Mouse (Mus musculus) midbrain, embryonic 14.5 days (tissue): ENCODE data around the gene Gm13090. TPM values are rescaled to one million over a fixed set of nuclear protein-coding genes. Genes with fewer than 3 reads are reported as not detected.

Experiments
- ATAC-seq: fragments of 200-750 bp; cut with Nextera tagmentation; 2 replicates; pipeline ENCODE4 v1.8.0; 2017; ENCODE audit warnings: moderate number of reproducible peaks, moderate library complexity; ENCODE audit not compliant: low FRiP score, low TSS enrichment
- DNase-seq: peaks from one replicate; pipeline ENCODE4 v3.0.0-alpha.2; 2015
- H3K27ac ChIP-seq: fragments of 300-500 bp; sonication (generic); replicated peaks from 2 replicates; pipeline ENCODE4 v1.5.1; 2014; ENCODE audit warnings: mild to moderate bottlenecking, low read depth, low read length, moderate library complexity
- H3K27me3 ChIP-seq: fragments of 300-500 bp; sonication (generic); 2 replicates; pipeline ENCODE4 v1.6.1; 2014; ENCODE audit warnings: low read length, control low read depth, mixed read lengths; ENCODE audit not compliant: control insufficient read depth, insufficient read depth
- H3K36me3 ChIP-seq: fragments of 300-500 bp; sonication (generic); 2 replicates; pipeline ENCODE4 v1.6.1; 2014; ENCODE audit warnings: low read length, control low read depth; ENCODE audit not compliant: control insufficient read depth, insufficient read depth
- H3K4me1 ChIP-seq: fragments of 300-500 bp; sonication (generic); 2 replicates; pipeline ENCODE4 v1.6.1; 2014; ENCODE audit warnings: mild to moderate bottlenecking, antibody characterized with exemption, low read length, control low read depth; ENCODE audit not compliant: control insufficient read depth, insufficient read depth
- H3K4me2 ChIP-seq: fragments of 300-500 bp; sonication (generic); 2 replicates; pipeline ENCODE4 v1.6.1; 2014; ENCODE audit warnings: mild to moderate bottlenecking, low read length, moderate library complexity
- H3K4me3 ChIP-seq: fragments of 300-500 bp; sonication (generic); replicated peaks from 2 replicates; pipeline ENCODE4 v1.5.1; 2014; ENCODE audit warnings: low read depth, low read length
- H3K9ac ChIP-seq: fragments of 300-500 bp; sonication (generic); replicated peaks from 2 replicates; pipeline ENCODE4 v1.6.1; 2014; ENCODE audit warnings: mild to moderate bottlenecking, low read length, moderate library complexity
- H3K9me3 ChIP-seq: fragments of 300-500 bp; sonication (generic); 2 replicates; pipeline ENCODE4 v1.6.1; 2016; ENCODE audit warnings: low read length, control low read depth, mixed read lengths; ENCODE audit not compliant: control insufficient read depth
- WGBS: fragments of 180-500 bp; shearing (Covaris S2); extraction: QIAGEN DNeasy Blood & Tissue Kit; methylation state at CpG from one replicate; pipeline ENCODE4 v1.1.7; 2014; 5-methylcytosine and 5-hydroxymethylcytosine counted together
- polyA plus RNA-seq: library from polyadenylated mRNA; unstranded; fragments of >200 nt; fragmentation: Nextera tagmentation; extraction: Ambion mirVana; gene quantifications from 2 replicates; pipeline ENCODE4 v1.2.1, GENCODE M21; 2014

Gm13090 gene
- polyA plus RNA-seq, 1 experiment from 2014 or later = 0.50 TPM

GRCm38 (mm10) chr4:151127636-151128548, 38.5 kb downstream of the Gm13090 start:
- Histone ChIP-seq H3K36me3 (peaks cover 17% of the 10 kb centered on the region), H3K4me3 (peak overlapping the region; percentile 50), H3K4me2 (peak overlapping the region; percentile 88), H3K4me1 (peaks cover 46% of the 10 kb centered on the region), H3K27me3 (no peaks in the 10 kb centered on the region), H3K9ac (peak overlapping the region; percentile 99), H3K9me3 (no peaks in the 10 kb centered on the region), H3K27ac (peak overlapping the region; percentile 100)
- DNase-seq (peak; percentile 73), ATAC-seq (peak; percentile 59)
- WGBS = 4% methylated on average over 10 of the region's 10 CpGs

GRCm38 (mm10) chr4:151128641-151129541, 39.5 kb downstream of the Gm13090 start:
- Histone ChIP-seq H3K9ac (peak overlapping the region; percentile 99), H3K27ac (peak overlapping the region; percentile 100), H3K4me3 (peak overlapping the region; percentile 50), H3K9me3 (no peaks in the 10 kb centered on the region), H3K36me3 (peaks cover 11% of the 10 kb centered on the region; the same call in 1 of the 2 replicates), H3K4me1 (peaks cover 46% of the 10 kb centered on the region), H3K4me2 (peak overlapping the region; percentile 88), H3K27me3 (no peaks in the 10 kb centered on the region)
- WGBS = under 1% methylated on average over 69 of the region's 69 CpGs
- DNase-seq = peak; percentile 98
- ATAC-seq = peak; percentile 82

- peak overlapping the region; percentile 99 for H3K9ac ChIP-seq
- peaks cover 4% of the 10 kb centered on the region; the same call in 1 of the 2 replicates for H3K36me3 ChIP-seq
- peak overlapping the region; percentile 100 for H3K27ac ChIP-seq
- WGBS = 62% methylated on average over 16 of the region's 16 CpGs
- no peaks in the 10 kb centered on the region for H3K9me3 ChIP-seq
- peak overlapping the region; percentile 50 for H3K4me3 ChIP-seq
- H3K27me3 ChIP-seq = no peaks in the 10 kb centered on the region
- no peak for ATAC-seq
- peaks cover 46% of the 10 kb centered on the region for H3K4me1 ChIP-seq
- H3K4me2 ChIP-seq = peak overlapping the region; percentile 88
- DNase-seq = no peak
These were observed 40.6 kb downstream of the Gm13090 start for GRCm38 (mm10) chr4:151129725-151130557.

- H3K4me2 ChIP-seq = no peak overlapping the region
- peak overlapping the region; percentile 100 for H3K27ac ChIP-seq
- H3K9me3 ChIP-seq = no peaks in the 10 kb centered on the region
- ATAC-seq (no peak), DNase-seq (no peak)
- WGBS = 50% methylated on average over 9 of the region's 9 CpGs
- no peak overlapping the region; the same call in 1 of the 2 replicates for H3K9ac ChIP-seq
- peaks cover 41% of the 10 kb centered on the region for H3K4me1 ChIP-seq
- H3K36me3 ChIP-seq = peaks cover 4% of the 10 kb centered on the region; the same call in 1 of the 2 replicates
- H3K4me3 ChIP-seq = no peak overlapping the region
- H3K27me3 ChIP-seq = no peaks in the 10 kb centered on the region
These were observed 41.6 kb downstream of the Gm13090 start for GRCm38 (mm10) chr4:151130756-151131490.

- no peak overlapping the region for H3K4me2 ChIP-seq
- no peaks in the 10 kb centered on the region for H3K36me3 ChIP-seq
- H3K4me3 ChIP-seq = no peak overlapping the region
- H3K27ac ChIP-seq = no peak overlapping the region
- no peak for ATAC-seq
- H3K4me1 ChIP-seq = peaks cover 27% of the 10 kb centered on the region
- DNase-seq = no peak
- 89% methylated on average over 9 of the region's 9 CpGs for WGBS
- no peak overlapping the region for H3K9ac ChIP-seq
- no peaks in the 10 kb centered on the region for H3K27me3 ChIP-seq
- no peaks in the 10 kb centered on the region for H3K9me3 ChIP-seq
These were observed 43.1 kb downstream of the Gm13090 start for GRCm38 (mm10) chr4:151132493-151132892.

- Histone ChIP-seq H3K36me3 (no peaks in the 10 kb centered on the region), H3K27ac (no peak overlapping the region), H3K4me3 (no peak overlapping the region), H3K9ac (no peak overlapping the region), H3K9me3 (no peaks in the 10 kb centered on the region), H3K27me3 (no peaks in the 10 kb centered on the region), H3K4me1 (peaks cover 33% of the 10 kb centered on the region), H3K4me2 (no peak overlapping the region)
- no peak for DNase-seq
- no peak for ATAC-seq
- 71% methylated on average over 4 of the region's 4 CpGs for WGBS
These were observed 44.4 kb downstream of the Gm13090 start for GRCm38 (mm10) chr4:151133760-151134159.

GRCm38 (mm10) chr4:151135491-151135890, 46.1 kb downstream of the Gm13090 start:
- Histone ChIP-seq H3K4me2 (no peak overlapping the region), H3K9me3 (no peaks in the 10 kb centered on the region), H3K27ac (no peak overlapping the region), H3K4me3 (no peak overlapping the region), H3K4me1 (peaks cover 37% of the 10 kb centered on the region), H3K9ac (no peak overlapping the region), H3K36me3 (no peaks in the 10 kb centered on the region), H3K27me3 (no peaks in the 10 kb centered on the region)
- DNase-seq = no peak
- no peak for ATAC-seq
- WGBS = 91% methylated on average over 8 of the region's 8 CpGs
